Mouse (Mus musculus): ENCODE results near the gene Olfr329-ps. TPM values are rescaled to one million over a fixed set of nuclear protein-coding genes. Genes with fewer than 3 reads are reported as not detected.
"Not testable (repeated sequence)": the region's sequence is repeated elsewhere in the genome, so short reads cannot be mapped to it uniquely, and the experiment has no call there.

Gene Olfr329-ps
- polyA plus RNA-seq, 1 experiment from 2014 or later: not detected

- not testable (repeated sequence) for H3K27me3 ChIP-seq (replicated peaks; ENCODE audit: control insufficient read depth, insufficient read depth, low read length); H3K4me1 ChIP-seq (replicated peaks; ENCODE audit: control insufficient read depth, insufficient read depth, low read length); H3K4me2 ChIP-seq (ENCODE audit: low read length); H3K9me3 ChIP-seq (ENCODE audit: control insufficient read depth, low read length); ATAC-seq; H3K36me3 ChIP-seq (ENCODE audit: control insufficient read depth, insufficient read depth); H3K4me3 ChIP-seq (replicated peaks; ENCODE audit: low read length); H3K9ac ChIP-seq (replicated peaks; ENCODE audit: low read depth, low read length); H3K27ac ChIP-seq (ENCODE audit: low read length)
- 87% methylated on average over 7 of the region's 9 CpGs for WGBS
Measured at GRCm38 (mm10) chr11:58519756-58520155, 26.5 kb downstream of the Olfr329-ps start.

DNA sequence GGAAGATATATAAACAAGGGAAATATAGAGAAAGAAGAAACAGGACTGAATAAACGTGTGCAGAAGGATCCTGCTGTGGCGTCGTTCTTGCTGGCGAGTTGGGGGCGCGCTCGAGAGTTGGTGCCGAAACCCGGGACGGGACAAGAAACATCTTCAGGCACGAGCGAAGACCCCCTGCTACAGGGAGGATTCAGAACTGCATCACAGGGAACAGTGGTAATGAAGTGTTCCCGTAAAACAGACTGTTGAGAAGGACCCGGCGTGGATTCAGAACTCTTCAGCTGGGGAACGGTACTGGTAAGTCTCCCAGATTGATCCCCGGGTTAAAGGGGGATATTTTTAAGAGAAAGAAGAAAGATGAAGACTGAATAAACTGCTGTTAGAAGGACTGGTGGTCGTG, 27.3 kb downstream of the Olfr329-ps start:
- not testable (repeated sequence) for H3K27ac ChIP-seq (ENCODE audit: low read length); H3K4me1 ChIP-seq (replicated peaks; ENCODE audit: control insufficient read depth, insufficient read depth, low read length); H3K4me2 ChIP-seq (ENCODE audit: low read length); H3K9me3 ChIP-seq (ENCODE audit: control insufficient read depth, low read length); H3K9ac ChIP-seq (replicated peaks; ENCODE audit: low read depth, low read length); H3K27me3 ChIP-seq (replicated peaks; ENCODE audit: control insufficient read depth, insufficient read depth, low read length); H3K36me3 ChIP-seq (ENCODE audit: control insufficient read depth, insufficient read depth); ATAC-seq; H3K4me3 ChIP-seq (replicated peaks; ENCODE audit: low read length)
- 93% methylated on average over 17 of the region's 18 CpGs for WGBS

DNA sequence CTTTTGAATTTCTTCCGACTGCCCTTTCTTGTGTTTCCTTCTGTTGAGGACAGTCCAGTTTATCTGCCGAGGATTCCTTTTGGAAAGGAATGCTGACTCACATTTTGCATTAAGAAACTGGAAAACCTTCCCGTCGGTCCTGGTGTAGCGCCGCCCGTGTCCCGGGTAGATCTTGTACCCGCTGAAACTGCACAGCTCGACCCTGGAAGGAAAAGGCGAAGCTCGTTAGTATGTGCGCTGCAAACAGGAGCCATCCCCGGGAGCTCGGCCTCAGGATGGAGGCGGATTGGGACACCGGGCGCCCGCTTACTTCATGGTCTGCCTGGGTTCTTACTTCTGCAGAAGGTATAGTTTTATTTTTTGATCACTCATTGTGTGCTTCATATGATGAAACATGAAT, 37.2 kb downstream of the Olfr329-ps start:
- H3K4me2 ChIP-seq (ENCODE audit: low read length); ATAC-seq: not testable (repeated sequence)
- whole genome bisulfite sequencing: 79% methylated on average over 19 of the region's 19 CpGs

DNA sequence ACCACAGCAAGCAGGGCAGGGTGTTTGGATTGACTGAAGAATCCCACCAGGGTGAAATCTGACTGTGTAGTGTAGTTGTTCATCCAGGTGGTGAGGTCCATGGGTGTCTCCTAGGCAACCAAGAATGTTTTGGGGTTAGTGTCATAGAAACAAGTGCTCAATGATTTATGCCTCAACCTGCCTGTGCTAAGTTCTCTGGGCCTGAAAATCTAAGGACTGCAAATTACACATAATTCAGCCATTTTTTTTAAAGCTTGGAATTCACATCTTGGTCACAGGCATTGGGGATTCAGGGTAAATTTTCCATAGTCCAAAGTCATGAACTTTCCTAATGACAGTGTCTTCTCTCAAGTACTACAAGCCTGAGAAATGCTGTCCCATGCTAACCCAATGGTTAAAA, 43.8 kb downstream of the Olfr329-ps start, which contains the start of gene Olfr331:
Olfr331 (minus strand) TSS at position 101 of the 400 bp plus-strand sequence.
- not testable (repeated sequence) for H3K27ac ChIP-seq (ENCODE audit: low read length); H3K4me2 ChIP-seq (ENCODE audit: low read length); H3K9me3 ChIP-seq (ENCODE audit: control insufficient read depth, low read length); H3K27me3 ChIP-seq (replicated peaks; ENCODE audit: control insufficient read depth, insufficient read depth, low read length); H3K4me3 ChIP-seq (replicated peaks; ENCODE audit: low read length); H3K4me1 ChIP-seq (replicated peaks; ENCODE audit: control insufficient read depth, insufficient read depth, low read length); H3K9ac ChIP-seq (replicated peaks; ENCODE audit: low read depth, low read length); ATAC-seq; H3K36me3 ChIP-seq (ENCODE audit: control insufficient read depth, insufficient read depth)

More for the DNA sequence above, 37.2 kb downstream of the Olfr329-ps start:
- H3K9ac ChIP-seq (replicated peaks; ENCODE audit: low read depth, low read length); H3K4me3 ChIP-seq (replicated peaks; ENCODE audit: low read length); H3K36me3 ChIP-seq (ENCODE audit: control insufficient read depth, insufficient read depth); H3K9me3 ChIP-seq (ENCODE audit: control insufficient read depth, low read length); H3K4me1 ChIP-seq (replicated peaks; ENCODE audit: control insufficient read depth, insufficient read depth, low read length); H3K27ac ChIP-seq (ENCODE audit: low read length); H3K27me3 ChIP-seq (replicated peaks; ENCODE audit: control insufficient read depth, insufficient read depth, low read length): not testable (repeated sequence)

GRCm38 (mm10) chr11:58499290-58499689, 46.9 kb downstream of the Olfr329-ps start:
- WGBS: 53% methylated on average over 3 of the region's 3 CpGs
- Histone ChIP-seq H3K4me1 (replicated peaks; ENCODE audit: control insufficient read depth, insufficient read depth, low read length) (no peaks in the 10 kb centered on the region), H3K27ac (ENCODE audit: low read length) (no peak overlapping the region), H3K9ac (replicated peaks; ENCODE audit: low read depth, low read length) (no peak overlapping the region), H3K36me3 (ENCODE audit: control insufficient read depth, insufficient read depth) (no peaks in the 10 kb centered on the region), H3K27me3 (replicated peaks; ENCODE audit: control insufficient read depth, insufficient read depth, low read length) (no peaks in the 10 kb centered on the region), H3K4me2 (ENCODE audit: low read length) (no peak overlapping the region), H3K4me3 (replicated peaks; ENCODE audit: low read length) (no peak overlapping the region), H3K9me3 (ENCODE audit: control insufficient read depth, low read length) (no peaks in the 10 kb centered on the region)
- ATAC-seq: no peak

- H3K9me3 ChIP-seq (ENCODE audit: control insufficient read depth, low read length): no peaks in the 10 kb centered on the region
- no peaks in the 10 kb centered on the region for H3K36me3 ChIP-seq (ENCODE audit: control insufficient read depth, insufficient read depth)
- no peak overlapping the region for H3K4me2 ChIP-seq (ENCODE audit: low read length)
- no peaks in the 10 kb centered on the region for H3K4me1 ChIP-seq (replicated peaks; ENCODE audit: control insufficient read depth, insufficient read depth, low read length)
- no peak for ATAC-seq
- H3K9ac ChIP-seq (replicated peaks; ENCODE audit: low read depth, low read length): no peak overlapping the region
- WGBS: 85% methylated on average over 9 of the region's 9 CpGs
- no peaks in the 10 kb centered on the region for H3K27me3 ChIP-seq (replicated peaks; ENCODE audit: control insufficient read depth, insufficient read depth, low read length)
- H3K27ac ChIP-seq (ENCODE audit: low read length): no peak overlapping the region
- no peak overlapping the region for H3K4me3 ChIP-seq (replicated peaks; ENCODE audit: low read length)
Measured at GRCm38 (mm10) chr11:58498761-58499160, 47.5 kb downstream of the Olfr329-ps start.

- H3K36me3 ChIP-seq (ENCODE audit: control insufficient read depth, insufficient read depth): no peaks in the 10 kb centered on the region
- 80% methylated on average over 2 of the region's 2 CpGs for WGBS
- no peak within 1 kb of the TSS for H3K4me3 ChIP-seq (replicated peaks; ENCODE audit: low read length)
- no peaks in the 10 kb centered on the region for H3K9me3 ChIP-seq (ENCODE audit: control insufficient read depth, low read length)
- H3K9ac ChIP-seq (replicated peaks; ENCODE audit: low read depth, low read length): no peak within 1 kb of the TSS
- no peaks in the 10 kb centered on the region for H3K27me3 ChIP-seq (replicated peaks; ENCODE audit: control insufficient read depth, insufficient read depth, low read length)
- no peaks in the 10 kb centered on the region for H3K4me1 ChIP-seq (replicated peaks; ENCODE audit: control insufficient read depth, insufficient read depth, low read length)
- ATAC-seq: no peak
- no peak within 1 kb of the TSS for H3K4me2 ChIP-seq (ENCODE audit: low read length)
- H3K27ac ChIP-seq (ENCODE audit: low read length): no peak within 1 kb of the TSS
Measured at GRCm38 (mm10) chr11:58492455-58492854, 53.8 kb downstream of the Olfr329-ps start, which contains the start of gene Olfr332. Gene Olfr332, minus strand, starts transcription at chr11:58492555.

Other genes with a start within 250 kb of the Olfr329-ps start
- gene Zfp692, start 239.4 kb downstream of the Olfr329-ps start, polyA plus RNA-seq (2015; fragmentation: Nextera tagmentation; extraction: Ambion mirVana): 30.8 and 42.9 TPM in 2 replicates
- gene Zfp672, start 216.1 kb downstream of the Olfr329-ps start, polyA plus RNA-seq (2015; fragmentation: Nextera tagmentation; extraction: Ambion mirVana): 39.8 and 43.1 TPM in 2 replicates
- 56.6 and 56.9 TPM in 2 replicates for gene Sh3bp5l, start 215.7 kb downstream of the Olfr329-ps start, polyA plus RNA-seq (2015; fragmentation: Nextera tagmentation; extraction: Ambion mirVana)
- gene Lypd8, start 167.4 kb downstream of the Olfr329-ps start, polyA plus RNA-seq (2015; fragmentation: Nextera tagmentation; extraction: Ambion mirVana): not detected in 2 replicates
- not detected in 2 replicates for gene 1810065E05Rik, start 125.3 kb downstream of the Olfr329-ps start, polyA plus RNA-seq (2015; fragmentation: Nextera tagmentation; extraction: Ambion mirVana)
- gene Gm12253, start 113.9 kb downstream of the Olfr329-ps start, polyA plus RNA-seq (2015; fragmentation: Nextera tagmentation; extraction: Ambion mirVana): not detected in 2 replicates
- not detected in 2 replicates for gene Lypd9, start 93.5 kb downstream of the Olfr329-ps start, polyA plus RNA-seq (2015; fragmentation: Nextera tagmentation; extraction: Ambion mirVana)
- not detected in 2 replicates for gene Olfr30, start 84.2 kb downstream of the Olfr329-ps start, polyA plus RNA-seq (2015; fragmentation: Nextera tagmentation; extraction: Ambion mirVana)
- not detected in 2 replicates for gene Olfr332, start 53.9 kb downstream of the Olfr329-ps start, polyA plus RNA-seq (2015; fragmentation: Nextera tagmentation; extraction: Ambion mirVana)
- not detected in 2 replicates for gene Olfr331, start 43.9 kb downstream of the Olfr329-ps start, polyA plus RNA-seq (2015; fragmentation: Nextera tagmentation; extraction: Ambion mirVana)
- gene Olfr330, start 11.6 kb downstream of the Olfr329-ps start, polyA plus RNA-seq (2015; fragmentation: Nextera tagmentation; extraction: Ambion mirVana): not detected in 2 replicates
- not detected in 2 replicates for gene Olfr328, start 9.2 kb upstream of the Olfr329-ps start, polyA plus RNA-seq (2015; fragmentation: Nextera tagmentation; extraction: Ambion mirVana)
- gene Olfr224, start 24.1 kb upstream of the Olfr329-ps start, polyA plus RNA-seq (2015; fragmentation: Nextera tagmentation; extraction: Ambion mirVana): not detected in 2 replicates
- gene Olfr325, start 31.3 kb upstream of the Olfr329-ps start, polyA plus RNA-seq (2015; fragmentation: Nextera tagmentation; extraction: Ambion mirVana): not detected in 2 replicates
- not detected in 2 replicates for gene Olfr324, start 48.7 kb upstream of the Olfr329-ps start, polyA plus RNA-seq (2015; fragmentation: Nextera tagmentation; extraction: Ambion mirVana)
- gene 2210407C18Rik, start 69.7 kb upstream of the Olfr329-ps start, polyA plus RNA-seq (2015; fragmentation: Nextera tagmentation; extraction: Ambion mirVana): not detected in 2 replicates
- not detected in 2 replicates for gene Olfr323, start 84.1 kb upstream of the Olfr329-ps start, polyA plus RNA-seq (2015; fragmentation: Nextera tagmentation; extraction: Ambion mirVana)
- 0.09 TPM in 1 of 2 replicates, not detected in the other for gene Trim58, start 94.0 kb upstream of the Olfr329-ps start, polyA plus RNA-seq (2015; fragmentation: Nextera tagmentation; extraction: Ambion mirVana)
- not detected in 2 replicates for gene Olfr322, start 112.4 kb upstream of the Olfr329-ps start, polyA plus RNA-seq (2015; fragmentation: Nextera tagmentation; extraction: Ambion mirVana)
- not detected in 2 replicates for gene Olfr320, start 134.7 kb upstream of the Olfr329-ps start, polyA plus RNA-seq (2015; fragmentation: Nextera tagmentation; extraction: Ambion mirVana)
- gene Olfr319, start 152.7 kb upstream of the Olfr329-ps start, polyA plus RNA-seq (2015; fragmentation: Nextera tagmentation; extraction: Ambion mirVana): not detected in 2 replicates
- not detected in 2 replicates for gene Olfr318, start 177.6 kb upstream of the Olfr329-ps start, polyA plus RNA-seq (2015; fragmentation: Nextera tagmentation; extraction: Ambion mirVana)
- gene Olfr317, start 192.8 kb upstream of the Olfr329-ps start, polyA plus RNA-seq (2015; fragmentation: Nextera tagmentation; extraction: Ambion mirVana): 0.16 TPM in 1 of 2 replicates, not detected in the other
- not detected in 2 replicates for gene Olfr316, start 206.3 kb upstream of the Olfr329-ps start, polyA plus RNA-seq (2015; fragmentation: Nextera tagmentation; extraction: Ambion mirVana)
- not detected in 2 replicates for gene Olfr315, start 226.8 kb upstream of the Olfr329-ps start, polyA plus RNA-seq (2015; fragmentation: Nextera tagmentation; extraction: Ambion mirVana)
- not detected in 2 replicates for gene Olfr314, start 236.5 kb upstream of the Olfr329-ps start, polyA plus RNA-seq (2015; fragmentation: Nextera tagmentation; extraction: Ambion mirVana)

All from forebrain, embryonic 16.5 days (tissue).